Mouse (Mus musculus) stomach, postnatal 0 days (tissue): ENCODE measurements around the gene Gm5737.

Experiments
- CTCF ChIP-seq: IDR thresholded peaks from 2 replicates; pipeline ENCODE4 v1.5.1; 2016; ENCODE audit warnings: antibody characterized with exemption, low read depth, mild to moderate bottlenecking, moderate library complexity
- EP300 ChIP-seq: optimal IDR thresholded peaks from 2 replicates; pipeline ENCODE3; 2016; ENCODE audit warnings: antibody characterized with exemption

DNA sequence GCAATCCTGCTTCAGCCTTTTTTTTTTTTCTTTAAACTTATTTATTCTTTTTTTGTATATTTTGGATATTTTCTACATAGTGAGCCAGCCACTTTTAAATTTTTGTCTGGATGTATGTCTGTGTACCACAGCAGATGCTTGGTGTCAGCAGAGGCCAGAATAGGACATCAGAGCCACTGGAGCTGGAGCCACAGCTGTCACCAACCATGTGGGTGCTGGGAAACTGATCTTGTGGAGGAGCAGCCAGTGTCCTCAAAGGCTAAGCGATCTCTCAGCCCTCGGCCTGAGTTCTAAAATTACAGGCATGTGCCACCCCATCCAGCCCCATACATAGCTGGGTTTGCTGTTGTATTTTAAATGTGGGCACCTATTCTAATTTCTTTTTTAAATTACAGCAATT is 27.6 kb downstream of the Gm5737 start:
- no peak for TF ChIP-seq CTCF
- no peak for TF ChIP-seq EP300
